In genomic region chr5:78584823-78585222, GRCm38 (mm10) we compare ENCODE assay signal across 10 mouse cellular contexts.
DNase-seq lines count a peak whose midpoint lies in the region; ATAC-seq lines count a peak whose summit lies in the region.
"Had no signal": no experiment of that assay in that cellular context is flagged by ENCODE, and none has a peak within 500 bp of the region (broad histone marks: within the 10 kb centered on the region; RNA-seq: fewer than 3 reads in every experiment).

No protein-coding gene starts in this region.

- 0 out of 2 replicates have a peak, but pooled peaks have one; percentile 48 for ATAC-seq in midbrain, embryonic 13.5 days
- no peak for ATAC-seq in monocyte, adult 5-6 weeks (replicated peaks; ENCODE audit: insufficient number of reproducible peaks, low FRiP score, low TSS enrichment, poor library complexity, severe bottlenecking)

- no peaks in the 10 kb centered on the region for H3K27me3 ChIP-seq in midbrain, embryonic 13.5 days
- H3K27me3 ChIP-seq in midbrain, embryonic 10.5 days (ENCODE audit: low read depth, poor library complexity, severe bottlenecking), result no peaks in the 10 kb centered on the region
- H3K27me3 ChIP-seq: heart, embryonic 13.5 days had no signal

- H3K4me1 ChIP-seq in midbrain, embryonic 13.5 days (replicated peaks), result no peaks in the 10 kb centered on the region
- H3K4me1 ChIP-seq in midbrain, embryonic 10.5 days, result no peaks in the 10 kb centered on the region
- H3K4me1 ChIP-seq: heart, embryonic 13.5 days had no signal

- H3K9ac ChIP-seq in midbrain, embryonic 13.5 days (replicated peaks), result no peak overlapping the region
- H3K9ac ChIP-seq: heart, embryonic 13.5 days had no signal

- H3K36me3 ChIP-seq in midbrain, embryonic 13.5 days, result no peaks in the 10 kb centered on the region
- no peaks in the 10 kb centered on the region for H3K36me3 ChIP-seq in midbrain, embryonic 10.5 days
- H3K36me3 ChIP-seq: heart, embryonic 13.5 days had no signal

- no peak overlapping the region for H3K4me3 ChIP-seq in midbrain, embryonic 13.5 days (replicated peaks)
- no peak overlapping the region for H3K4me3 ChIP-seq in midbrain, embryonic 10.5 days
- H3K4me3 ChIP-seq: heart, embryonic 13.5 days had no signal

- no peak for DNase-seq in midbrain, embryonic 10.5 days (ENCODE audit: low spot score)
- peak; percentile 81 to 93 for DNase-seq in frontal cortex, postnatal 36 days (ENCODE audit: low spot score in 2 of 2)
- DNase-seq in left cerebral cortex, postnatal 10 days (ENCODE audit: extremely low spot score in 1 of 2, low spot score in 2 of 2), result peak; percentile 26 to 66
- DNase-seq in right cerebral cortex, postnatal 36 days (ENCODE audit: low spot score in 2 of 2), result peak; percentile 75 to 88
- DNase-seq in thymus, adult 18-20 months, result no peak
- DNase-seq in urinary bladder, postnatal 25 days (ENCODE audit: low spot score), result no peak

- no peak overlapping the region for H3K4me2 ChIP-seq in midbrain, embryonic 13.5 days (replicated peaks)
- H3K4me2 ChIP-seq: heart, embryonic 13.5 days; liver, embryonic 11.5 days had no signal

- intact Hi-C loops in left cerebral cortex, postnatal 10 days (cut with DNase I), result no loop called here

- H3K9me3 ChIP-seq in midbrain, embryonic 13.5 days, result no peaks in the 10 kb centered on the region
- no peaks in the 10 kb centered on the region for H3K9me3 ChIP-seq in midbrain, embryonic 10.5 days (replicated peaks)
- H3K9me3 ChIP-seq: heart, embryonic 13.5 days had no signal

- 74% methylated on average over 1 of the region's 1 CpGs for WGBS in midbrain, embryonic 13.5 days
- 78% methylated on average over 1 of the region's 1 CpGs for WGBS in midbrain, embryonic 10.5 days

- H3K27ac ChIP-seq in midbrain, embryonic 13.5 days, result no peak overlapping the region
- H3K27ac ChIP-seq in midbrain, embryonic 10.5 days (replicated peaks), result no peak overlapping the region
- H3K27ac ChIP-seq: heart, embryonic 13.5 days had no signal

Comparison
In these comparisons a context has a peak if more than half of its experiments do, and no peak if none do; other contexts are left out.
1. DNase-seq: peak in frontal cortex, postnatal 36 days (2 of 2), left cerebral cortex, postnatal 10 days (2 of 2) and right cerebral cortex, postnatal 36 days (2 of 2); none in midbrain, embryonic 10.5 days (single experiment), thymus, adult 18-20 months (0 of 2) and urinary bladder, postnatal 25 days (single experiment).